Mouse (Mus musculus) fat pad, adult 2 months (tissue): Measurements from ENCODE around the gene Art4.

Experiments used
- DNase-seq: peaks from one replicate; pipeline ENCODE4 v3.0.0-alpha.2; 2011; ENCODE audit warnings: low read depth, low spot score; ENCODE audit errors: extremely low read depth

The Art4 gene

GRCm38 (mm10) chr6:136803093-136803738, 54.3 kb downstream of the Art4 start:
- DNase-seq, result no peak

- DNase-seq, result no peak
Observed at GRCm38 (mm10) chr6:136801274-136801673, 56.3 kb downstream of the Art4 start.

- DNase-seq, result no peak
Observed at GRCm38 (mm10) chr6:136800710-136801109, 56.8 kb downstream of the Art4 start.
